Mouse (Mus musculus) ovary, postnatal 10 days (tissue): Measurements from ENCODE around the gene Lmod1.

Experiments used
- DNase-seq: peaks from one replicate; pipeline ENCODE4 v3.0.0; 2022; ENCODE audit warnings: low spot score

The Lmod1 gene

GRCm38 (mm10) chr1:135324571-135324970 lies at the start of gene Lmod1:
Lmod1 (plus strand) TSS chr1:135324807.
- no peak for DNase-seq

GRCm38 (mm10) chr1:135280646-135281045 lies 44.0 kb upstream of the Lmod1 start:
- no peak for DNase-seq

GRCm38 (mm10) chr1:135281841-135282240 lies 42.8 kb upstream of the Lmod1 start:
- no peak for DNase-seq

GRCm38 (mm10) chr1:135282536-135283286 lies 41.9 kb upstream of the Lmod1 start:
- DNase-seq = no peak

- DNase-seq = peak; percentile 39
Observed at GRCm38 (mm10) chr1:135283287-135283825, 41.3 kb upstream of the Lmod1 start.

GRCm38 (mm10) chr1:135283826-135284291 lies 40.7 kb upstream of the Lmod1 start, which contains the start of gene Rnpep:
Rnpep (minus strand) TSS chr1:135284084.
- peak; percentile 55 for DNase-seq

GRCm38 (mm10) chr1:135286311-135286710 lies 38.3 kb upstream of the Lmod1 start:
- DNase-seq = no peak

GRCm38 (mm10) chr1:135290908-135291307 lies 33.7 kb upstream of the Lmod1 start:
- no peak for DNase-seq

- no peak for DNase-seq
Observed at GRCm38 (mm10) chr1:135311356-135311755, 13.3 kb upstream of the Lmod1 start.

GRCm38 (mm10) chr1:135312201-135312600 lies 12.4 kb upstream of the Lmod1 start:
- DNase-seq = no peak

- DNase-seq = peak; percentile 71
Observed at GRCm38 (mm10) chr1:135313284-135314031, 11.1 kb upstream of the Lmod1 start, which contains the start of gene Timm17a. Timm17a (minus strand) TSS chr1:135313778.

GRCm38 (mm10) chr1:135323367-135323901 lies 1.2 kb upstream of the Lmod1 start:
- no peak for DNase-seq

- DNase-seq = no peak
Observed at GRCm38 (mm10) chr1:135325934-135326333, 1.3 kb downstream of the Lmod1 start.

GRCm38 (mm10) chr1:135328368-135328767 lies 3.8 kb downstream of the Lmod1 start:
- DNase-seq = no peak

GRCm38 (mm10) chr1:135330578-135330977 lies 6.0 kb downstream of the Lmod1 start:
- no peak for DNase-seq

- no peak for DNase-seq
Observed at GRCm38 (mm10) chr1:135341947-135342346, 17.3 kb downstream of the Lmod1 start.

GRCm38 (mm10) chr1:135344026-135344425 lies 19.4 kb downstream of the Lmod1 start:
- DNase-seq = no peak

GRCm38 (mm10) chr1:135346891-135347290 lies 22.3 kb downstream of the Lmod1 start:
- DNase-seq = no peak

- DNase-seq = no peak
Observed at GRCm38 (mm10) chr1:135347498-135348169, 23.0 kb downstream of the Lmod1 start.

- no peak for DNase-seq
Observed at GRCm38 (mm10) chr1:135351953-135352352, 27.3 kb downstream of the Lmod1 start.

GRCm38 (mm10) chr1:135359071-135359470 lies 34.5 kb downstream of the Lmod1 start:
- DNase-seq = no peak

GRCm38 (mm10) chr1:135361491-135361890 lies 36.9 kb downstream of the Lmod1 start:
- DNase-seq = no peak
